Comparison of ENCODE assay signal across 8 mouse cellular contexts in the genomic region with DNA sequence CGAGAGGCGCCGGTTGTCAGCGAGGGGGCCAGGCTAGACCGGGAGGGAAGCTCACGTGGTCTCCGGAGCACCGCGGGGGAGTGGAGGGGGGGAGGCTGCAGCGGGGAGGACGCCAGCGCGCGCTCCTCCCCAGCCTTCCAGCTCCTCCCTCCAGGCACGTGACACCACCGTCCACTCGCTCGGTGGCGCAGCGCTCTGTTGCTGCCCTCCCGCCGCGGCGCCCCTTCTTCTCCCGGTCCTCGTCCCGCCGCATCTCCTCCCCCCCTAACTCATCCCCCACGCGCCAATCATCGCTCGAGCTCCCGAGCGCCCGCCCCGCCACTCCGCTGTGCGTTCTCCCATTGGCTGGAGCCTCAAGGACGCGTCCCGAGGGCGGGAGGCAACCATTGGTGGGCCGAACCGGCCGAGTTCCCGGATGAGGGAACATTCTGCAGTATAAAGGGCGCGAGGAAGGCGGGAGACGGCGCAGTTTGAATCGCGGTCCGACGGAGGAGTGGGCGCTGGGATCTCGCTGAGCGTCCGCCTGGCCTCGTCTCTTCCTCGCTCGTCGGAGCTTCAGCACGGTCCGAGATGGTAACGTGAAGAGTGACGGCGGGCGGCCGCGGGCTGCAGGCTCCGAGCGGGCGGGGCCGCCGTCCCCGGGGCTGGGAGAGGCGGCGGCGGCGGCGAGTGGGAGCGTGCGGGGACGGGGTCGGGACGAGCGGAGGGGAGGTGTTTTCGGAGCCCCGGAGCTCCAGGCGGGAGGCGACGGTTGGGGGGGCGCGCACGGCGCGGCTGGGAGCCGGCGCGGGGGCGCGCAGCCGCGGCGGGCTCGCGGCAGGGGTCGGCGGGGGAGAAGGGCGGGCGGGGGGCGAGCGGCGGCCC. TPM values are rescaled to one million over a fixed set of nuclear protein-coding genes. Genes with fewer than 3 reads are reported as not detected.
DNase-seq lines count a peak whose midpoint lies in the region; ATAC-seq and TF ChIP-seq lines count a peak whose summit lies in the region.

TSS of gene H2afz (plus strand) at position 364 of the 864 bp plus-strand sequence.

- H3K27ac ChIP-seq in heart, embryonic 12.5 days (ENCODE audit: poor library complexity, severe bottlenecking): peak within 1 kb of the TSS; percentile 100
- H3K27ac ChIP-seq in kidney, postnatal 0 days: peak within 1 kb of the TSS; percentile 97
- H3K27ac ChIP-seq in liver, embryonic 11.5 days (ENCODE audit: low read depth, low read length): peak within 1 kb of the TSS; percentile 100
- H3K27ac ChIP-seq in stomach, embryonic 14.5 days (ENCODE audit: low read length): peak within 1 kb of the TSS; percentile 99

- no peaks in the 10 kb centered on the region for H3K9me3 ChIP-seq in erythroblast, embryonic 14.5 days (ENCODE audit: control insufficient read depth, low read length)
- H3K9me3 ChIP-seq in heart, embryonic 12.5 days (replicated peaks): no peaks in the 10 kb centered on the region
- H3K9me3 ChIP-seq in kidney, postnatal 0 days (replicated peaks; ENCODE audit: low read length): no peaks in the 10 kb centered on the region
- no peaks in the 10 kb centered on the region for H3K9me3 ChIP-seq in liver, embryonic 11.5 days (ENCODE audit: control insufficient read depth, low read length)
- no peaks in the 10 kb centered on the region for H3K9me3 ChIP-seq in stomach, embryonic 14.5 days (ENCODE audit: control insufficient read depth, low read depth, low read length)

- WGBS in heart, embryonic 12.5 days: 1% methylated on average over 93 of the region's 115 CpGs
- under 1% methylated on average over 88 of the region's 115 CpGs for WGBS in kidney, postnatal 0 days
- under 1% methylated on average over 99 of the region's 115 CpGs for WGBS in liver, embryonic 11.5 days
- WGBS in stomach, embryonic 14.5 days: under 1% methylated on average over 75 of the region's 115 CpGs

- DNase-seq in brain, embryonic 14.5 days (ENCODE audit: low read depth): peak; percentile 99
- peak; percentile 99 for DNase-seq in kidney, postnatal 0 days (ENCODE audit: low spot score)
- DNase-seq in liver, embryonic 11.5 days (ENCODE audit: low spot score): peak; percentile 98
- peak; percentile 98 for DNase-seq in naive thymus-derived CD4-positive, alpha-beta T cell, adult 2 months (ENCODE audit: low read depth)

- H3K36me3 ChIP-seq in C2C12 (ENCODE audit: control insufficient read depth, insufficient read depth): peaks cover 12% of the 10 kb centered on the region
- peaks cover 24% of the 10 kb centered on the region for H3K36me3 ChIP-seq in erythroblast, embryonic 14.5 days (ENCODE audit: control insufficient read depth)
- H3K36me3 ChIP-seq in heart, embryonic 12.5 days: peaks cover 6% of the 10 kb centered on the region; the same call in 1 of the 2 replicates
- no peaks in the 10 kb centered on the region for H3K36me3 ChIP-seq in kidney, postnatal 0 days (ENCODE audit: insufficient read depth, low read length)
- H3K36me3 ChIP-seq in liver, embryonic 11.5 days (ENCODE audit: control insufficient read depth, insufficient read depth, low read length): peaks cover 6% of the 10 kb centered on the region; the same call in 1 of the 2 replicates
- H3K36me3 ChIP-seq in stomach, embryonic 14.5 days (ENCODE audit: control insufficient read depth, insufficient read depth, low read length): no peaks in the 10 kb centered on the region

- no peak for TF ChIP-seq CTCF in C2C12 (IDR thresholded peaks at IDR 0.05; ENCODE audit: control insufficient read depth, insufficient read depth, insufficient read length)
- no peak for TF ChIP-seq CTCF in brain, embryonic 14.5 days (IDR thresholded peaks at IDR 0.05; ENCODE audit: borderline replicate concordance, extremely low read depth, insufficient read depth, insufficient read length)
- peak; percentile 30; the same call in 1 of the 2 replicates for TF ChIP-seq CTCF in kidney, postnatal 0 days (IDR thresholded peaks at IDR 0.05; ENCODE audit: low read depth)

- H3K27me3 ChIP-seq in C2C12 (ENCODE audit: control insufficient read depth, insufficient read depth, insufficient read length): no peaks in the 10 kb centered on the region
- no peaks in the 10 kb centered on the region for H3K27me3 ChIP-seq in erythroblast, embryonic 14.5 days (ENCODE audit: control insufficient read depth)
- H3K27me3 ChIP-seq in heart, embryonic 12.5 days (replicated peaks): no peaks in the 10 kb centered on the region
- H3K27me3 ChIP-seq in kidney, postnatal 0 days (ENCODE audit: insufficient read depth, low read length): no peaks in the 10 kb centered on the region
- H3K27me3 ChIP-seq in liver, embryonic 11.5 days (replicated peaks; ENCODE audit: control insufficient read depth, insufficient read depth, low read length): no peaks in the 10 kb centered on the region
- no peaks in the 10 kb centered on the region for H3K27me3 ChIP-seq in stomach, embryonic 14.5 days (ENCODE audit: control insufficient read depth, insufficient read depth, low read length)

- peaks cover 29% of the 10 kb centered on the region for H3K79me2 ChIP-seq in C2C12 (ENCODE audit: control insufficient read depth, insufficient read depth)

- peak within 1 kb of the TSS; percentile 76 for H3ac ChIP-seq in C2C12 (ENCODE audit: control insufficient read depth, insufficient read length, low read depth)

- peak; percentile 74; the same call in 1 of the 2 replicates for TF ChIP-seq POLR2A in brain, embryonic 14.5 days (IDR thresholded peaks at IDR 0.05; ENCODE audit: borderline replicate concordance, extremely low read depth, insufficient read depth, insufficient read length, poor library complexity, severe bottlenecking)

- peak within 1 kb of the TSS; percentile 86 for H3K4me3 ChIP-seq in C2C12 (ENCODE audit: insufficient read depth, poor library complexity, severe bottlenecking)
- H3K4me3 ChIP-seq in erythroblast, embryonic 14.5 days (replicated peaks): peak within 1 kb of the TSS; percentile 98
- H3K4me3 ChIP-seq in heart, embryonic 12.5 days: peak within 1 kb of the TSS; percentile 100
- H3K4me3 ChIP-seq in kidney, postnatal 0 days (replicated peaks; ENCODE audit: low read depth, low read length): peak within 1 kb of the TSS; percentile 89
- peak within 1 kb of the TSS; percentile 92 for H3K4me3 ChIP-seq in liver, embryonic 11.5 days (ENCODE audit: low read depth, low read length)
- peak within 1 kb of the TSS; percentile 75 for H3K4me3 ChIP-seq in stomach, embryonic 14.5 days (ENCODE audit: low read depth, low read length)

- peaks cover 44% of the 10 kb centered on the region for H3K4me1 ChIP-seq in erythroblast, embryonic 14.5 days (ENCODE audit: control insufficient read depth)
- peaks cover 13% of the 10 kb centered on the region for H3K4me1 ChIP-seq in heart, embryonic 12.5 days (replicated peaks)
- no peaks in the 10 kb centered on the region; the same call in 1 of the 2 replicates for H3K4me1 ChIP-seq in kidney, postnatal 0 days (replicated peaks; ENCODE audit: insufficient read depth, low read length)
- H3K4me1 ChIP-seq in liver, embryonic 11.5 days (replicated peaks; ENCODE audit: control insufficient read depth, insufficient read depth, low read length): peaks cover 16% of the 10 kb centered on the region
- H3K4me1 ChIP-seq in stomach, embryonic 14.5 days (ENCODE audit: control insufficient read depth, insufficient read depth, low read length): peaks cover 10% of the 10 kb centered on the region

- H3K4me2 ChIP-seq in heart, embryonic 12.5 days: peak within 1 kb of the TSS; percentile 63
- peak within 1 kb of the TSS; percentile 71 for H3K4me2 ChIP-seq in kidney, postnatal 0 days (ENCODE audit: low read length)
- peak within 1 kb of the TSS; percentile 77 for H3K4me2 ChIP-seq in liver, embryonic 11.5 days
- H3K4me2 ChIP-seq in stomach, embryonic 14.5 days (replicated peaks; ENCODE audit: low read depth, low read length): peak within 1 kb of the TSS; percentile 54

- peak; percentile 95 for ATAC-seq in heart, embryonic 12.5 days (ENCODE audit: insufficient number of reproducible peaks, low FRiP score)
- ATAC-seq in kidney, postnatal 0 days (replicated peaks; ENCODE audit: low FRiP score, low read depth): peak; percentile 95
- peak; percentile 88 for ATAC-seq in liver, embryonic 11.5 days (replicated peaks; ENCODE audit: low FRiP score)
- peak; percentile 93 for ATAC-seq in stomach, embryonic 14.5 days (ENCODE audit: insufficient number of reproducible peaks, insufficient read depth, low FRiP score, low read depth)

- peak within 1 kb of the TSS; percentile 100 for H3K9ac ChIP-seq in heart, embryonic 12.5 days
- H3K9ac ChIP-seq in kidney, postnatal 0 days (ENCODE audit: low read depth, low read length): peak within 1 kb of the TSS; percentile 98
- H3K9ac ChIP-seq in liver, embryonic 11.5 days (ENCODE audit: low read depth, low read length): peak within 1 kb of the TSS; percentile 99
- H3K9ac ChIP-seq in stomach, embryonic 14.5 days (replicated peaks; ENCODE audit: low read depth, low read length): peak within 1 kb of the TSS; percentile 95

- peaks cover 11% of the 10 kb centered on the region for H3K79me3 ChIP-seq in C2C12 (ENCODE audit: low read depth)

TF ChIP-seq in C2C12, 6 proteins besides CTCF, POLR2A, EP300 and RAD21:
- TF ChIP-seq CEBPB (IDR thresholded peaks at IDR 0.05; ENCODE audit: low read depth) (no peak), MAX (IDR thresholded peaks at IDR 0.05) (peak; percentile 7), MYOG (IDR thresholded peaks at IDR 0.05; ENCODE audit: control insufficient read depth, extremely low read depth, insufficient read length) (no peak), USF1 (IDR thresholded peaks at IDR 0.05; ENCODE audit: low read depth) (peak; percentile 88), MYOD1 (IDR thresholded peaks at IDR 0.05; ENCODE audit: control insufficient read depth, insufficient read length, low read depth) (no peak), FOSL1 (IDR thresholded peaks at IDR 0.05; ENCODE audit: insufficient read depth, low read length, poor library complexity, severe bottlenecking) (no peak)

RNA-seq across cellular contexts. Expression of gene H2afz, which starts in this region (rescaled TPM):
- polyA plus RNA-seq in C2C12 (2012; fragmentation: generic; extraction: Trizol): 2,637 TPM
- 786 and 1,264 TPM in 2 replicates for polyA plus RNA-seq in brain, embryonic 14.5 days (2012; rRNA removed)
- polyA plus RNA-seq in erythroblast, embryonic 14.5 days (2012): 289 and 384 TPM in 2 replicates
- 1,274 and 1,305 TPM in 2 replicates for polyA plus RNA-seq in heart, embryonic 12.5 days (2016; fragmentation: Nextera tagmentation; extraction: Ambion mirVana)
- polyA plus RNA-seq in kidney, postnatal 0 days (2015; fragmentation: Nextera tagmentation; extraction: Ambion mirVana): 1,659 and 1,680 TPM in 2 replicates
- 2,121 and 2,201 TPM in 2 replicates for polyA plus RNA-seq in liver, embryonic 11.5 days (2014; fragmentation: Nextera tagmentation; extraction: Ambion mirVana)
- polyA plus RNA-seq in stomach, embryonic 14.5 days (2014; fragmentation: Nextera tagmentation; extraction: Ambion mirVana): 1,649 and 1,659 TPM in 2 replicates

Comparison
In these comparisons a context has a peak if more than half of its experiments do, and no peak if none do; other contexts are left out.
1. Peak in every context shown above with its lines: DNase-seq, ATAC-seq, H3K4me3 ChIP-seq and H3K27ac ChIP-seq.